Mouse (Mus musculus): ENCODE measurements around the gene Rbfox3.

DNA sequence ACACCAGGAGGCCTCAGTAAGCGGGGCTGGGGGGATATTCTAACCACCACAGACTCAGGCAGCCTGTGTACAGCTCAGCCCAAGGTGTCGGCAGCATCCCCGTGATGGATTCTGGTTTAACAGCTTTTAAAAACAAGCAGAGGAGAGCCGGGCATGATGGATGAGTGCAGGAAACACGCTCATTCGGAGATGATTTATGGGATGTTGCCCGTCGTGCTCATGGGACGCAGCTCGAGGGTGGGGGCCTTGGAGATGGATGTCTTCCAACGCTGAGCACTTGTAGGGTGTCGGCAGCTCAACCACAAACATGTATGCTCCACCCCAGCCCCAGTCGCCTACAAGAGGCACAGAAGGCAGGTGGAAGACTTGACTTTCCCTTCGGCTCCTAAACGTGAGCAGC lies 103.9 kb downstream of the Rbfox3 start:
- TF ChIP-seq CTCF (conservative IDR thresholded peaks at IDR 0.05 in 1 of 2, IDR thresholded peaks at IDR 0.05 in 1 of 2; ENCODE audit: low read depth in 2 of 2, low read length in 2 of 2) (no peak), POLR2AphosphoS2 (IDR thresholded peaks at IDR 0.05; ENCODE audit: low read depth, low read length) (no peak), MAFK (IDR thresholded peaks at IDR 0.05; ENCODE audit: insufficient replicate concordance, low read length) (no peak), E2F4 (IDR thresholded peaks at IDR 0.05; ENCODE audit: insufficient replicate concordance, low read depth, low read length) (no peak), TBP (conservative IDR thresholded peaks at IDR 0.05; ENCODE audit: low read depth, low read length) (no peak), SMC3 (IDR thresholded peaks at IDR 0.05; ENCODE audit: low read depth, low read length) (no peak), ELF1 (IDR thresholded peaks at IDR 0.05; ENCODE audit: low read depth, low read length) (no peak), POLR2A (IDR thresholded peaks at IDR 0.05; ENCODE audit: low read depth, low read length) (no peak), MYC (IDR thresholded peaks at IDR 0.05; ENCODE audit: low read depth, low read length) (no peak), ZNF384 (IDR thresholded peaks at IDR 0.05; ENCODE audit: low read depth, low read length) (no peak), CHD2 (IDR thresholded peaks at IDR 0.05; ENCODE audit: low read length) (no peak), BHLHE40 (IDR thresholded peaks at IDR 0.05; ENCODE audit: low read depth, low read length) (no peak)

All from CH12.LX (cell line).